In the genomic region with DNA sequence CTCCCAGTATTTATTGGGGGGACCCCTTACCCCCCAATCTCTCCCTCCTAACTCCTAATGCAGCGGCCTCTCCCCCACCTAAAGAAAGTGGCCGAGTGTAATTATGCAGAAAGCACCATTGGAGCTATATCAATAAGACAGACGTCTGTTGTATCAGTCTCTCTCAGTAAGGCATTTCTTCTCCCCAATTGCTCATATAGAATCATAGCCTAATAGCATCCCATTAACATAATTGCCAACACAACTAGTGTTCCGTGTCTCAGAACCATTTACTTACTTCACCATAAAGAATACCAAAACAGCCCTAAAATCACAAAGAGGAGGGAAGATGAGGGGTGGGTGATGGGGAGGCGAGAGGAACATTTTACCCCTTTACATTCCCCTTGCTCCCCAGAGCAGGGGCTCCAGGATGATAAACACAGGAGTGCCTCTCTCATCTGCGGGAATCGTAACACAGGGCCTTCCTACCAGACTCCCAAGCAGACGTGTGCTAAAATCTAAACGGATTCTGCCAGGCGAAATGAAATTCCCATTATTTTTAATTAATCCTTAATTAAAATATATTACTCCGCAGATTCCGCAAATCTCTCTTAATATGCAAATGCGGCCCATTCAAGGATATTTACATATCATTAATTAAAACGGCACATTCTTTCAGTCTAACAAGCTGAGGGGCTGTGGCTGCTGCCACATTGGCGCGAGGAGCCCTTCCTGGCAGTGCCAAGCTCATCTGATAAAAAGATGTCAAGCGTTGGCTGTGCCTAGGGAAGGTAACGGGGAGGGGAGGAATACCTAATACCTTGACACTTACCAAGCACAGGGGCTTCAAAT, we compare ENCODE assay signal across 18 mouse cellular contexts.
DNase-seq lines count a peak whose midpoint lies in the region; ATAC-seq and TF ChIP-seq lines count a peak whose summit lies in the region.
"Had no signal": no experiment of that assay in that cellular context is flagged by ENCODE, and none has a peak within 500 bp of the region (broad histone marks: within the 10 kb centered on the region; RNA-seq: fewer than 3 reads in every experiment).

No protein-coding gene starts in this region.

- ATAC-seq in midbrain, embryonic 13.5 days, result peak; percentile 32
- peak; percentile 84 for ATAC-seq in forebrain, embryonic 14.5 days
- peak; percentile 24; the same call in 1 of the 2 replicates for ATAC-seq in hindbrain, embryonic 16.5 days
- peak; percentile 67 for ATAC-seq in neural tube, embryonic 14.5 days (ENCODE audit: low read depth)
- no peak for ATAC-seq in liver, postnatal 0 days
- ATAC-seq: intestine, embryonic 15.5 days; lung, postnatal 0 days had no signal

- no peaks in the 10 kb centered on the region for H3K36me3 ChIP-seq in midbrain, embryonic 13.5 days
- 0 out of 2 replicates have a peak, but pooled peaks cover 3% of the 10 kb centered on the region for H3K36me3 ChIP-seq in midbrain, embryonic 10.5 days
- H3K36me3 ChIP-seq in forebrain, embryonic 14.5 days (ENCODE audit: control insufficient read depth, insufficient read depth, low read length), result no peaks in the 10 kb centered on the region
- H3K36me3 ChIP-seq in hindbrain, embryonic 16.5 days (ENCODE audit: control insufficient read depth, insufficient read depth, low read length), result no peaks in the 10 kb centered on the region
- H3K36me3 ChIP-seq in neural tube, embryonic 14.5 days (ENCODE audit: control insufficient read depth, insufficient read depth, low read length), result no peaks in the 10 kb centered on the region
- no peaks in the 10 kb centered on the region for H3K36me3 ChIP-seq in liver, postnatal 0 days (replicated peaks; ENCODE audit: insufficient read depth, low read length)
- H3K36me3 ChIP-seq: G1E; intestine, embryonic 15.5 days; liver, embryonic 12.5 days had no signal

- no peaks in the 10 kb centered on the region for H3K9me3 ChIP-seq in midbrain, embryonic 13.5 days
- H3K9me3 ChIP-seq in midbrain, embryonic 10.5 days (replicated peaks), result no peaks in the 10 kb centered on the region
- no peaks in the 10 kb centered on the region for H3K9me3 ChIP-seq in forebrain, embryonic 14.5 days (replicated peaks; ENCODE audit: control insufficient read depth, low read length)
- no peaks in the 10 kb centered on the region for H3K9me3 ChIP-seq in hindbrain, embryonic 16.5 days (ENCODE audit: control insufficient read depth, low read length)
- no peaks in the 10 kb centered on the region for H3K9me3 ChIP-seq in neural tube, embryonic 14.5 days (ENCODE audit: control insufficient read depth, low read length)
- H3K9me3 ChIP-seq in liver, postnatal 0 days (ENCODE audit: low read length), result no peaks in the 10 kb centered on the region
- H3K9me3 ChIP-seq: intestine, embryonic 15.5 days; liver, embryonic 12.5 days; megakaryocyte, embryonic 14.5 days had no signal

- TF ChIP-seq EP300 in liver, postnatal 0 days (IDR thresholded peaks at IDR 0.05; ENCODE audit: low read depth), result no peak

- no peak overlapping the region for H3K4me3 ChIP-seq in midbrain, embryonic 13.5 days (replicated peaks)
- H3K4me3 ChIP-seq in midbrain, embryonic 10.5 days, result no peak overlapping the region
- H3K4me3 ChIP-seq in forebrain, embryonic 14.5 days (ENCODE audit: low read depth, low read length), result no peak overlapping the region
- H3K4me3 ChIP-seq in hindbrain, embryonic 16.5 days (ENCODE audit: low read length), result no peak overlapping the region
- H3K4me3 ChIP-seq in neural tube, embryonic 14.5 days (ENCODE audit: low read depth, low read length), result no peak overlapping the region
- no peak overlapping the region for H3K4me3 ChIP-seq in liver, postnatal 0 days (ENCODE audit: low read depth, low read length)
- no peak overlapping the region for H3K4me3 ChIP-seq in lung, adult 2 months (replicated peaks; ENCODE audit: extremely low read depth, low read depth, low read length)
- H3K4me3 ChIP-seq: heart, adult 2 months; intestine, embryonic 15.5 days; liver, embryonic 12.5 days; megakaryocyte, embryonic 14.5 days had no signal

- 58% methylated on average over 18 of the region's 18 CpGs for WGBS in midbrain, embryonic 13.5 days
- WGBS in midbrain, embryonic 10.5 days, result 84% methylated on average over 18 of the region's 18 CpGs
- 7% methylated on average over 18 of the region's 18 CpGs for WGBS in forebrain, embryonic 14.5 days
- 33% methylated on average over 18 of the region's 18 CpGs for WGBS in hindbrain, embryonic 16.5 days
- 23% methylated on average over 18 of the region's 18 CpGs for WGBS in neural tube, embryonic 14.5 days
- WGBS in liver, postnatal 0 days (ENCODE audit: insufficient replicate concordance), result 82% methylated on average over 18 of the region's 18 CpGs
- WGBS in lung, adult 2 months, result 88% methylated on average over 18 of the region's 18 CpGs

- peak overlapping the region; percentile 83 for H3K27ac ChIP-seq in midbrain, embryonic 13.5 days
- no peak overlapping the region for H3K27ac ChIP-seq in midbrain, embryonic 10.5 days (replicated peaks)
- H3K27ac ChIP-seq in forebrain, embryonic 14.5 days (ENCODE audit: low read depth, low read length), result peak overlapping the region; percentile 55
- 0 out of 2 replicates have a peak overlapping the region, but pooled peaks have one; percentile 46 for H3K27ac ChIP-seq in hindbrain, embryonic 16.5 days (ENCODE audit: low read depth, low read length)
- H3K27ac ChIP-seq in neural tube, embryonic 14.5 days (ENCODE audit: low read depth, low read length), result peak overlapping the region; percentile 31; the same call in 1 of the 2 replicates
- no peak overlapping the region for H3K27ac ChIP-seq in liver, postnatal 0 days (ENCODE audit: low read depth)
- H3K27ac ChIP-seq: heart, adult 2 months; intestine, embryonic 15.5 days; liver, embryonic 12.5 days had no signal

- no peak overlapping the region for H3K4me2 ChIP-seq in midbrain, embryonic 13.5 days (replicated peaks)
- peak overlapping the region; percentile 25 for H3K4me2 ChIP-seq in forebrain, embryonic 14.5 days (ENCODE audit: low read length)
- H3K4me2 ChIP-seq in hindbrain, embryonic 16.5 days (ENCODE audit: low read length), result no peak overlapping the region
- H3K4me2 ChIP-seq in neural tube, embryonic 14.5 days (ENCODE audit: low read depth, low read length), result no peak overlapping the region
- H3K4me2 ChIP-seq in liver, postnatal 0 days (ENCODE audit: low read depth, low read length), result no peak overlapping the region
- H3K4me2 ChIP-seq: intestine, embryonic 15.5 days; liver, embryonic 12.5 days had no signal

- H3K27me3 ChIP-seq in midbrain, embryonic 13.5 days, result no peaks in the 10 kb centered on the region
- H3K27me3 ChIP-seq in midbrain, embryonic 10.5 days (ENCODE audit: low read depth, poor library complexity, severe bottlenecking), result no peaks in the 10 kb centered on the region
- no peaks in the 10 kb centered on the region for H3K27me3 ChIP-seq in forebrain, embryonic 14.5 days (replicated peaks; ENCODE audit: control insufficient read depth, insufficient read depth, low read length)
- no peaks in the 10 kb centered on the region for H3K27me3 ChIP-seq in hindbrain, embryonic 16.5 days (replicated peaks; ENCODE audit: control insufficient read depth, insufficient read depth, low read length)
- no peaks in the 10 kb centered on the region for H3K27me3 ChIP-seq in neural tube, embryonic 14.5 days (ENCODE audit: control insufficient read depth, insufficient read depth, low read length)
- H3K27me3 ChIP-seq in liver, postnatal 0 days (ENCODE audit: insufficient read depth, low read length), result no peaks in the 10 kb centered on the region
- H3K27me3 ChIP-seq: intestine, embryonic 15.5 days; liver, embryonic 12.5 days; megakaryocyte, embryonic 14.5 days had no signal

- no peak for TF ChIP-seq POLR2A in lung, adult 2 months (IDR thresholded peaks at IDR 0.05; ENCODE audit: borderline replicate concordance, extremely low read depth, low read depth, low read length)

- peaks cover 91% of the 10 kb centered on the region for H3K4me1 ChIP-seq in midbrain, embryonic 13.5 days (replicated peaks)
- H3K4me1 ChIP-seq in midbrain, embryonic 10.5 days, result peaks cover 83% of the 10 kb centered on the region
- peaks cover 66% of the 10 kb centered on the region for H3K4me1 ChIP-seq in forebrain, embryonic 14.5 days (ENCODE audit: control insufficient read depth, insufficient read depth, low read length)
- H3K4me1 ChIP-seq in hindbrain, embryonic 16.5 days (ENCODE audit: control insufficient read depth, insufficient read depth, low read depth, low read length), result peaks cover 46% of the 10 kb centered on the region
- H3K4me1 ChIP-seq in neural tube, embryonic 14.5 days (ENCODE audit: control insufficient read depth, insufficient read depth, low read length), result peaks cover 44% of the 10 kb centered on the region
- no peaks in the 10 kb centered on the region for H3K4me1 ChIP-seq in liver, postnatal 0 days (ENCODE audit: insufficient read depth)
- peaks cover 9% of the 10 kb centered on the region for H3K4me1 ChIP-seq in lung, adult 2 months (ENCODE audit: control insufficient read depth, insufficient read depth, low read length)

- no peak overlapping the region for H3K9ac ChIP-seq in midbrain, embryonic 13.5 days (replicated peaks)
- no peak overlapping the region for H3K9ac ChIP-seq in forebrain, embryonic 14.5 days (ENCODE audit: low read length)
- no peak overlapping the region for H3K9ac ChIP-seq in hindbrain, embryonic 16.5 days (ENCODE audit: low read depth, low read length)
- no peak overlapping the region for H3K9ac ChIP-seq in neural tube, embryonic 14.5 days (replicated peaks; ENCODE audit: low read depth, low read length)
- H3K9ac ChIP-seq in liver, postnatal 0 days (replicated peaks), result no peak overlapping the region
- H3K9ac ChIP-seq: intestine, embryonic 15.5 days; liver, embryonic 12.5 days had no signal

- no peak for TF ChIP-seq CTCF in liver, postnatal 0 days (IDR thresholded peaks at IDR 0.05; ENCODE audit: low read depth)
- TF ChIP-seq CTCF in lung, adult 2 months (IDR thresholded peaks at IDR 0.05; ENCODE audit: insufficient read depth, low read length), result no peak

- DNase-seq in midbrain, embryonic 10.5 days (ENCODE audit: low spot score), result no peak
- peak; percentile 93 for DNase-seq in forebrain, embryonic 14.5 days (ENCODE audit: low spot score)
- no peak for DNase-seq in liver, postnatal 0 days
- no peak for DNase-seq in lung, adult 2 months
- DNase-seq in gastrocnemius, postnatal 4 days (ENCODE audit: low spot score in 2 of 2), result no peak
- DNase-seq: adrenal gland, adult 8-10 months; cerebellum, adult 9-10 months; heart, adult 2 months; right cerebral cortex, postnatal 14 days; thymus, postnatal 36 days had no signal

Comparison
In these comparisons a context has a peak if more than half of its experiments do, and no peak if none do; other contexts are left out.
1. H3K27ac ChIP-seq: peak in midbrain, embryonic 13.5 days (single experiment), forebrain, embryonic 14.5 days (single experiment), hindbrain, embryonic 16.5 days (single experiment) and neural tube, embryonic 14.5 days (single experiment); none in midbrain, embryonic 10.5 days (single experiment) and liver, postnatal 0 days (single experiment).